Mouse (Mus musculus): ENCODE results near the gene Aurkc.
"Not testable (repeated sequence)": the region's sequence is repeated elsewhere in the genome, so short reads cannot be mapped to it uniquely, and the experiment has no call there.

The Aurkc gene

GRCm38 (mm10) chr7:6995251-6995650, at the start of gene Aurkc:
Aurkc (plus strand) TSS chr7:6995300.
- not testable (repeated sequence) for DNase-seq (ENCODE audit: low spot score in 2 of 2)

GRCm38 (mm10) chr7:6948061-6948460, 47.0 kb upstream of the Aurkc start:
- not testable (repeated sequence) for DNase-seq (ENCODE audit: low spot score in 2 of 2)

DNA sequence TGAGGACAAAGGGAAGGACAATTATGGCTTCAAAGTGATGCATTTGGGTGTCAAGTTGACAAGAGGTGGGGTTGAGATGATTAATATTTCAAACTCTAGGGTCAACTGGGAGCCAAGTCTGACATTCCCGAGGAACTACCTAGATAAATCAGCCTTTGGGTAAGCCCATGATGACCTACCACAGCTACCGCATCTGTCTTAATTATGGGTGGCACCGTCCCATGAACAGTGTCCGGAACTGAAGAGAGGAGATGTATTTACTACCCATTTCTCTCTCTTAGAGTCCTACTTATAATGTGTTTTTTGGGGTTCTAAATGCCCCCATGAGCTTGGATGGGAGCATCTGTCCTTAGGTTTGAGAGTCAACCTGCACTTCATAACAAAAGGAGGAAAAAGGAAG, 38.5 kb upstream of the Aurkc start:
- DNase-seq (ENCODE audit: low spot score in 2 of 2) = no peak

- DNase-seq (ENCODE audit: low spot score in 2 of 2) = no peak
These were observed 36.5 kb upstream of the Aurkc start for GRCm38 (mm10) chr7:6958574-6958973.

GRCm38 (mm10) chr7:6973566-6973965, 21.5 kb upstream of the Aurkc start:
- DNase-seq (ENCODE audit: low spot score in 2 of 2) = no peak

DNA sequence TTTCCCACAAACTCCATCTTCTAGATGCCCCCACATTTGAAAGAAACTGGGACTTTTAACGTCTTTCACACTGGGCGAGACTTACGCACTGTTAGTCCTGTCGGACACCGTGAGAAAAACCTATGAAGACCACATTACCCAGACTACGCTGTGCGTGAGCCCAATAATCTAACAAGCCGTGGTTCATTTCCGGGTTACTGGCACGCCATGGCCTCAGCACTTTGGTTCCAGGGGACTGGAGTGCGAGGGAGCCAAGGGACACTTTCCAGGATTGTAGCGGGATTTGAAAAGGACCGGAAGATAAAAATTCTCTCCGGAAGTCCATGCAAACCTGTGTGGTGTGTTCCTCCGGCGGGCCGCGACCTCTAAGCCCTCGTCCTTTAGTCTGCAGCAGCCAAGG, 18.2 kb upstream of the Aurkc start:
- no peak for DNase-seq (ENCODE audit: low spot score in 2 of 2)

DNA sequence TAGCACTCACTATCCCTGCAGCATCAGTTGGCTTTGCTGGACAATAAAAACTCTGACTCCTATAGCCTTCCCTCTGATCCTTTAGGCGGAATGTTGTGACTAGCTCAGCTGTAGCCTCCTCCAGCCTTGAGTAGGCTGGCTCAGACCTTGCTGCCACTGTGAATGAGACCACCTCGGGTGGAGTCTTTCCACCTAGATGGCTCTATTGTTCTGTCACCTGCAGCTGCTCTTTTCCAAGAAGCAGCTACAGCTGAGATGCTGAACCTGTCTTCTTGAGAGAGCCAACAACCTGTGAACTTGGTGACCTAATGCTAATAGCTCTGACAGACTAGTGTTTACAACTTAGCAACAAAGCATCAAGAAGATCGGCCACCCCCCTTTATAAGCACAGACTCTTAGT, 3.8 kb downstream of the Aurkc start:
- DNase-seq (ENCODE audit: low spot score in 2 of 2) = not testable (repeated sequence)

DNA sequence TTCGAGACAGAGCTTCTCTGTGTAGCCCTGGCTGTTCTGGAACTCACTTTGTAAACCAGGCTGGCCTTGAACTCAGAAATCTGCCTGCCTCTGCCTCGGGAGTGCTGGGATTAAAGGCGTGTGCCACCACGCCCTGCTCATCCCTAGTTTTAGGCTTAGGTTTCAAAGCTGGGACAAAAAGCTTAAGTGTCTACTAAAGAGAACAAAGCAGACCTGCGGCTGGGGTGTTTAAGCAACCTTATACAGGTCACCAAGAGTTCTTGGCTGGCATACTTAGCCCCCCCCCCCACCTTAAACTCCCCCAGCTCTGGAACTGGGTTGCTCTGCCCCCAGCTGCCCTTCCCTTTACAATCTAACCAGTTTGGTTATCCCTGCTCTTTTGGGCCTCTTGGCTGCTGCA, 10.3 kb downstream of the Aurkc start:
- not testable (repeated sequence) for DNase-seq (ENCODE audit: low spot score in 2 of 2)

GRCm38 (mm10) chr7:7027445-7027844, 32.3 kb downstream of the Aurkc start:
- DNase-seq (ENCODE audit: low spot score in 2 of 2) = no peak

- not testable (repeated sequence) for DNase-seq (ENCODE audit: low spot score in 2 of 2)
These were observed 54.7 kb downstream of the Aurkc start for GRCm38 (mm10) chr7:7049659-7050320.

Measured in frontal cortex, postnatal 14 days (tissue).